Mouse (Mus musculus): ENCODE measurements around the gene Bzw1.

DNA sequence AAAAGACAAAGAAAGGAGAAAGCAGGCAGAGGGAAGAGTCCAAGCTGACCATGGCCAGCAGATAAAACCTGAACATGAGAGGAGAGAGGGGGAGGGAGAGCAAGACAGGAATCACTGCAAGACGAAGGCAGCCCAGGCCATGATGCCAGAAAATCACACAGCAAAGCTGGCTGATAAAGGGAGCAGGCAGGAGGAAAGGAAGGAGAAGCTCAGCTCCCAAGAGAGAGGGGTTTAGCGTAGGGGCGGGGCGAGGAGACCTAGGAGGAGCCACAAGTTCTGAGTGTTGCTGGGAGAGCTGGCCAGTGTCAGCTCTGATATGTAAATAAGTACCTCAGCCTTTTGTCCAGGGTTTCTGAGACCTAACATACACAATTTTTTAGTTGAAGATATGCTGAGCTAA is 30.4 kb upstream of the Bzw1 start:
- TF ChIP-seq POLR2A (IDR thresholded peaks at IDR 0.05; ENCODE audit: borderline replicate concordance, control insufficient read depth, low read depth, low read length) (no peak), CTCF (IDR thresholded peaks at IDR 0.05; ENCODE audit: control insufficient read depth, insufficient read depth, low read length) (no peak)

Measured in bone marrow, adult 2 months (tissue).